Mouse (Mus musculus): ENCODE measurements around the gene Efna4. TPM values are rescaled to one million over a fixed set of nuclear protein-coding genes. Genes with fewer than 3 reads are reported as not detected.
A peak's percentile ranks its signal among the peaks of the same experiment; 100 is the strongest.

The Efna4 gene
- total RNA-seq (2021), result 1 to 10 TPM; 3.1 to 3.7 TPM

DNA sequence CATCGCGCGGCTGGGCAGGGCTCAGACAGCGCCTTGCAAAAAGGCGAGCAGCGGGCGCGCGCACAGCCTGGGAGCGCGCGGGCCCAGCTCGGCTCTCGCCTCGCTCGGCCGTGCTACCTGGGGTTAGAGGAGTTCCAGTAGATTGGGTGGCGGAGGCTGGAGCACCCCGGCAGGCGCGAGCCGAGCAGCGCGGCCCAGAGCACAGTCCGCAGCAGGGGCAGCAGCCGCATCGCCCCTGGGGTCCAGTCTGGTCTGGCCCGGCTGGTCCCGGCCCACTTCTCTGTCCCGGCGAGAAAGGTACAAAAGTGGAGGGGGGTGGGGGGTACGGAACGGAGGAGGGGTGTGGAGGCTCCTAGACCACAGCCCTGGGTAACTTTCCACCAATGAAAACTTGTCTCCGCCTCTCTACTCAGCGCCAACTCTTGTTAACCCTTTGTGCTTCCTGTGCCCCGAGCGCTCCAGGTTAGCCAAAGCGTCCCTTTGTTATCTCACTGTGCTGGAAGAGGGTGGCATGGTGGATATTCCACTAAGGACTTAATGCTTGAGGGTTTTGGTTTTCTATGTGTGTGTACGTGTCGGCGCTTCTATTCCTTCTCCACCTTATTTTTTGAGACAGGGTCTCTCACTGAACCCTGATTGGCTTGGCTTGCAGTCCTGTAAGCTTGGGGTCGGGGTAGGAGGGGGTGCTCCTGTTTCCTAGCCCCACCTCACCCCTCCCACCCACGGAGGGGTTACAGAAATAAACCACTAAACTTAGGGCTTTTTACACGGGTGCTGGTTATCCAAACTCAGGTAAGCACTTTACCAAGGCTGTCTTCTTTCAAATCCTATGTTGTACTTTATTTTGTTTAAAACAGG lies at the start of gene Efna4:
TSS of gene Efna4 (minus strand) at position 308 of the 858 bp plus-strand sequence.
- peak; percentile 61 for DNase-seq

DNA sequence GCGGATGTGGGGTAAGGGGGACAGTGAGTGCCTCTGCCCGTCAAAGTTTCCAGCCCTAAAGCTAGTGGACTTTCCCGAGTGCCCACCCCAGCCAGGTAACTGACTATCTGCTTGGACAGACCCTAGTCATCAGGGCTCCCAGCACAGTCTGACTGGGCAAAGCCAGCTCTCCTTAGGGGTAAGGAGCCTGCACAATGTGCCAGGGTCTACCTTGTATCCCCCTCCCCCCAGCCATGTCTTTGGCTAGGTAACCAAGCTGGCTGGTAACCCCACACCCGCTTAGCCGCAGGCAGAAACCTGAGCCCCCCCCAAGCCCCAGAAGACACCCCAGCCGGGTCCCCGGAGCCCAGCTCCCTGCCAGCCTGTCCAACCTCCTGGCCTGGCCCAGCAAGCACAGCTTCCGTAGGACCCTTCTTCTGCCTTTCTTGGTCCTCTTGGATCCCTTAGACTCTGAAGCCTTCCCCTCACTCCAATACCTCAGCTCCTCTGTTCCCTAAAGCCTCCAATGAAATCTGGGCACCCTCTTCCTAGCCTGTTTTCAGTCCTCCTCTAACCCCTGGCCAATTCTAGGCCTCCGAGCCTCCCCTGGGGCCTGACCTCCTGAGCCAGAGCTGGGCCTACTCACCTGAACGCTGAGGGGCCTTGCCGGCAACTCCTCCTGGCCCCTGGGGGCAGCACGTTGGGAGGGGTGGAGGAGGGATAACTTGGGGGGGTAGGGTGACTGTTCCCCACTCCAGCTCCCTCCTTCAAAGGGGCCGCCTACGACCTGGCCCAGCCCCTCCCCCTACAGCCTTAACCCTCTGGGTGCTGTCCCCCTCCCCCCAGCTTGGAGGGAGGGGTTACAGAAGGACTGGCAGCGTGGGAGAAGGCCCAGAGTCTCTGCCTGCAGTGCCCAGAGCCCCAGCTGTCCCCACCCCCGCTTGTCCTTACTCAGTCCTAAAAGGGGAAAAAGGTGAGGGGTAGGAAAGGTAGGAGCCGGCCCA lies 48.9 kb upstream of the Efna4 start:
- no peak for DNase-seq

- no peak for DNase-seq
Measured at GRCm38 (mm10) chr3:89385451-89385850, 47.6 kb upstream of the Efna4 start.

DNA sequence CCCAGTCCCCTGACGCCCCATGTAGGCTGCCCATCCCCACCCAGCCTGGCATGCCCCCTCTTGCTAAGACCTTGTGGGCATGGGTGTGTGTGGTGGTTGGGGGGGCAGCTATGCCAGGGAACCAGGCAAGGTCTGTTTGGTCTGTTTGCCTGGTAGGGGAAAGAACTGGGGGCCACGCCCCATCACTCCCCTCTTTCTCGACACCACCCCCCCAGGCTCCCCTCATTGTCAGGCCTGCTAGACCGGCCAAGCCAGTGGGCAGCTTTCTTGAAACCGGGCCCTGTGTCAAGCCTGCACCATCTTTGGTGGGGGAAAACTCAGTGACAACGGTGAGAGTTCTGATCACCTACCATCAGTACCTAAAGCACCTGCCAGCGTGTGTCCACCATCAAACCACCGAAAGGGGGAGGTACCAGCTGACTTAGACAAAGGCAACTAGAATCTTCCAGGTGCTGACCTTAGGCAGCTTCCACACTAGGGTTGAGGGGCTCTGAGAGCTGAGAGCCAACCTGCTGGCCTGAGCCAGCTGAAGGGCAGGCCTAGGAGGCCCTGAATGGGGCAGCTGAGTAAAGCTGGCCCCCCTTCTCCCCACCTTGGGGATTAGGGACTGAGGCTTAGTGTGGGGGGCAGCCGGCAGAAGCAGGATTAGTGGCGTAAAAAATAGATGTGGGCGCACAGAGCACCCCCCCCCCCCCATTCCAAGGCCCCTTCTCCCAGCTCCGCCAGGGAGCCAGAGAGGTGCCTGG lies 46.7 kb upstream of the Efna4 start:
- no peak for DNase-seq

GRCm38 (mm10) chr3:89383651-89384255 lies 45.9 kb upstream of the Efna4 start:
- DNase-seq, result no peak

GRCm38 (mm10) chr3:89382950-89383349 lies 45.1 kb upstream of the Efna4 start:
- DNase-seq, result no peak

DNA sequence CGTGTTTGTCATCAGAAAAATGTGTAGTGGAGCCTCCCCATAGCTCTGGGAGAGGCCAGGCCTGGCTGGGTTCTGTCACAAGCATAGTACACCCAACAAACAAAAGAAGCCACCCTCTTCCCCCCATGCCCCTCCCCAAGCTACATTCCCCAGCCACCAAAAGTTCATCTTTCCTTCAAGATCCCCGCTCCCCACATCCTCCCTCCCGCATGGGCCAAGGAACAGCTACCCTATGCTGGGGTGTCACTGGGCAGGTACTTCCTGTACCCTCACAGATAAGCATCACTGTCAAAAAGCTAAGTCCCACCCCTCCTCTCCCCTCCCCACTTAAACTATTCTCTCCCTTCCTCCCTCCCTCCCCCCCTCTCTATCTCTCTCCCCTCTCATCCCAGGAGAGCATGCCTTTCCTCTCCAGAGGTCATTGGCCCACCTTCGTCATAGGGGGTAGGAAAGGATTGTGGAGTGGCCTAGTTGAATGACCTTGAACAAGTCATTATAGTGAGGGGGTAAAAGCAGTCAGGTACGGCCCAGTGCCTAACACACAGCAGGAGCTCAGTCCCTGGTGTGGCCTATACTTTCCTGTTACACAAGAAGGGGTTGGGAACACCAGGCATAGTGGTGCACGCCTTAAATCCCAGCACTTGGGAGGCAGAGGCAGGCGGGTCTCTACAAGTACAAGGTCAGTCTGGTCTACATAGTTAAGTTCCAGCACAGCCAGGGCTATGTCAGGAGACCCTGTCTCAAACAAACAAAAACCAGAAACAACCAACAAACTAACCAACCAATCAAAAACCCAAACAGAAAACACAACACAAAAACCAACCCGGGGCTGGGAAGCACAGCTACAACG lies 44.4 kb upstream of the Efna4 start:
- no peak for DNase-seq

DNA sequence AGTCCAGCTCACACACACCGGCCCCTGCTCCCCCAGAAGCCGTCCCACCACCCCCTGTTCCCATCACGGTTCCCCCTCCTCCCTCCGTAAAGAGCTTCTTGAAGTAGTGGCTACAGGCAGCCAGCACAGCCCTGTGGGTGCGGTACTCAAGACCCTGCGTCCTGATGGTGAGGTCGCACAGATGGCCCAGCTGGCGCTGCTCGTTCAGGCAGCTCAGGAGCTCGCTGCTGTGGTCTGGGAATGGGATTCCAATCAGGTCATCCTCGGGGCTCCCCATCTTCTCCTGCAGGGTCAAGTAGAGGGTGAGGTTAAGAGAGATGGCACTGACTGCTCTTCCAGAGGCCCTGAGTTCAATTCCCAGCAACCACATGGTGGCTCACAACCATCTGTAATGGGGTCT lies 43.4 kb upstream of the Efna4 start:
- DNase-seq, result no peak

- no peak for DNase-seq
Measured at GRCm38 (mm10) chr3:89380711-89381110, 42.9 kb upstream of the Efna4 start.

DNA sequence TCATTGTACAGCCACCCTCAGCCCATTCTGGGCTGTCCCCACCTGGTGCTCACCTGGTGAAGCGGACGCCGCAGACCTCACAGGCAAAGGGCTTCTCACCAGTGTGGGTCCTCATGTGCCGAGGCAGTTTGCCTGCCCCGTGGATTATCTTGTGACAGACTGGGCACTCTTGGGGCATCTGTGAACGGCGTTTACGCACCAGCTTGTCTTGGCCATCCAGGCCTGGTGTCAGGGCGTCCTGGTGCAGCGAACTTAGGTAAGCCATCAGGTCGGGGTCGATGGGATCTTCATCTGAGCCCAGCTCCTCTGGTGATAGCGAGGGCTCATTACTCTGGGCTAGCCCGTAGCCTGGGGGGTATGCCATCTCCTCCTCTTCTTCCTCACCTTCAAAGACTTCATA lies 42.5 kb upstream of the Efna4 start:
- DNase-seq, result no peak

DNA sequence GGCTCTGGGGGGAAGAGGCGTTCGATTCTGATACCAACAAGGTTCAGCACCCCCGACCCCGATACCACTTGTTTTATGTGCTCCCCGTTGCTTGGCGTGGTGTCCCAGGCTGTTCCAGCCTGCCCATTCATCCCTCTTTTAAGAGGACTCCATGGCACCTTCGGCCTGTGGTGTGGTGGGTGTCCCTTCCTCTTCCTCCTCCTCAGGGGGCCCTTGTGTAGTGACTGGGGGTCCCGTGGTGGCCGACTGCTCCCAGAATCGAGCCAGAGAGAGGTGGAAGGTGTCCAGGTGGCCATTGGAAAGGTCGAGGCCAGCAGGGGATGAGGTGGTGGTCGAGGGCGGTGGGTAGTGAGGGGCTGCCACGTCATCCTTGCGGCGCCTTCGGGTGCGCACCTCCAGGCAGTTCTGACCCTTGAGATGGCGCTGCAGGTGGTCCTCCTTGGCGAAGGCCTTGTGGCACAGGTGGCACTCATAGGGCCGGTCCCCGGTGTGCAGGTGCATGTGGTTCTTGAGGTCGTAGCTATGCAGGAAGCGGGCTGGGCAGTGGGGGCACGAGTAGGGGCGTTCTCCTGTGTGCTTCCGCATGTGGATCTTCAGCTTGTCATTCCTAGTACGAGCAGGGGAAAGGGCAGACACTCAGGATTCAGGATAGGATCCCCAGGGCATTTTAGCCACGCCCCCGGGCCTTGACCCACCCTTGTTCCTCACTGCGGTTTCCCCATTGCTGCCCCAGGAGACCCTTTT lies 41.7 kb upstream of the Efna4 start:
- DNase-seq, result no peak

- peak; percentile 84 for DNase-seq
Measured at GRCm38 (mm10) chr3:89378394-89379067, 40.7 kb upstream of the Efna4 start.

DNA sequence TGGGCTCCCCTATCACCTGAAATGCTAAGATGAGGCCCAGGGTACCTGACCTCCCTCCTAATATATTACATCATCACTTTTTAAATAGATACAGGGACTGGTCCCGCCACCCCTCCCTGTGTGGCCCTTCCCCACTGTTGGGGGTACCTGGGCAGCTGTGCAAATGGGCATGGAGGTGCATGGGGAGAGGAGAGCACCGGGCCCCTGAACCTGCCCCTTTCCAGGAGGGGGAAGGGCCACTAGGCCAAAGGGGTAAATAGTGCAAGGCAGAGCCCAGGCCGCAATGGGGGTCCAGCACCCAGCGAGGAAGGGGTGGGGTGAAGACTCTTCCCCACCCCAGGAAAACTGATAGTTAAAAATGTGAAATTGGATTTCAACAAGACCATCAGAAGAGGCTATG lies 40.0 kb upstream of the Efna4 start:
- DNase-seq, result no peak

DNA sequence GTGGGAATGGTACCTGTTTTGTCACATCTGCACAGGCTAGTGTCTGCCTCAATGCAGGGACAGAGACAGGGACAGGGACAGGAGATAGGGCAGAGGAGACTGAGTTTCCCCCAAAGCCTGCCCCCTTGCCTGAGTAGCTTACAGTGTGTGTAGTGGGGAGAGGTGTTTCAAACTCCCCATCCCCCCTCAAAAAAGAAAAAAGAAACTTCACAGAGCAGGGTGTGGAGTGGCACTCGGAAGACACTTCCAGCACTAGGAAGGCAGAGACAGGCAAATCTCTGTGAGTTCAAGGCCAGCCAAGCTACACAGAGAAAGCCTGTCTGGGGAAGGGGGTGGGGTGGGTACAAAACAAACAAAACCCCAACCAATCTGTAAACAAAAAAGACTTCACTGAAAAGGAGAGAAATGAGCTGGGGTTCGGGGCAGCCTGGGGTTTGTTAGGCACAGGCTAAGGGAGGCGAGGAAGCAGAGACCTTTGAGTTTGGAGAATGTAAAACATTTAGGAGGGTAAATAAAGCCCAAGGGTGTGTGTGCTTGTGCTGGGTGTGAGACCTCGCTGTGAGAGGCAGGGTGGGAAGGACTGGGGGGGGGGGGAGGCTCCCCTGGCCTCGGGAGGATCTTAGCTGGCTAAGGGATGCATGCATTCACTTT lies 35.9 kb upstream of the Efna4 start:
- DNase-seq, result no peak

DNA sequence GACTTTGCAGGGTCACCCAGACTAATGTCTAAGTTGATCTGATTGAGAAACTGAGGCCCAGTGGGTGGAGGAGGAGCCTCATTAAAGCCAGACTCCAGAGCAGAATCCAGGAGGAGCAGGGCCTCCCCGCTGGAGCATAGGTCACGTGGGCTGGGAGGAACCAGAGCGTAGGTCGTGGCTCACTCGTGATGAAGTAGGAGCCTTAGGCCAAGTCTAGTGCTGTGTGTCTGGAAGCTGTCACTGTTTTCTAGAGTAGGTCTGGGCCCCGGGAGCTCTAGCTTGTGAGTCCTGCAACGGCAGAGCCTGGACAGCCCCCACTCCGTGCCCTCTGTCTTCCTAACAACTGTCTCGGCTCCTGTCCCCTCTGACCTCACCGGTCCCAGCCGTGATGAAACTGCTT lies 29.5 kb upstream of the Efna4 start:
- no peak for DNase-seq

DNA sequence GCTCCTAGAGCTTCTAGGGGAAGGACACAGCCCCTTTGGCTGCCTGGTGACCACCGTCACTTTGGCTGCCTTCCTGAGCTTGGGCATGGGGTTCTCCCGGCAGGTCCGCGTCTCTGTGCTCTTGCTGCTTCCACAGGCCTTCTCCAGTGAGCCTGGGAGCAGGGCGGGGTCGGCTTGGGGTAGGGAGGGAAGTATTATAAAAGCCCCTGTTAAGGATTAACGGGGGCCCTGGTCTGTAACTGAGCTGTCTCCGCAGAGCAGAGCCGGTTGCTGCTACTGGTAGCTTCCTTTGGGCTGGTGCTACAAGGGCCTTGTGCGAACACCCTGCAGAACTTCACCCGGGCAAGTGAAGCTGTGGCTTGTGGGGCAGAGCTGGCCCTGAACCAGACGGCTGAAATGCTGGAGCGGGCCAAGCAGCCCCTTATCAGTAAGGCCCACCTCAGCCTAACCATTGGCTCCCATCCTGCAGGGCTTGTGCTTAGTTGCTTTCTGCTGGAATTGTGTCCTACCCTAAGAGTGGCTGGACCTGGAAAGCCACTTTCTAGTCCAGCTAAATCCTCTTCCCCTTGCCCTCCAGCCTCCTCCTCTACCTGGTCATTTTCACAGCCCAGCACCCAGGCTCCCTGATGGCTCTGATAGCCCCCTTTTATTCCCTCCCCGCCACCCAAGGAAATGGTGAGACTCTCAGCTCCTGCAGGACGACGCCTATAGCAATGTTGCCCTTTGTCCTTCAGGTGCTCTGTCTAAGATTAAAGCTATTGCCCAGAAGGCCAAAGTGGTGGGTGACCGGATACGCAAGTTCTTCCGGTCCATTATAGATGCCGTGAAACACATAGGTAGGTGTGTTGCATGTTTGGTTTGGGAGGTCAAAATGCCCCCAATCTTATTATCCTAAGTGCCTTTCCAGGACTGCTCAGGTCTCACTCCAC lies 27.9 kb upstream of the Efna4 start:
- peak; percentile 55 for DNase-seq

DNA sequence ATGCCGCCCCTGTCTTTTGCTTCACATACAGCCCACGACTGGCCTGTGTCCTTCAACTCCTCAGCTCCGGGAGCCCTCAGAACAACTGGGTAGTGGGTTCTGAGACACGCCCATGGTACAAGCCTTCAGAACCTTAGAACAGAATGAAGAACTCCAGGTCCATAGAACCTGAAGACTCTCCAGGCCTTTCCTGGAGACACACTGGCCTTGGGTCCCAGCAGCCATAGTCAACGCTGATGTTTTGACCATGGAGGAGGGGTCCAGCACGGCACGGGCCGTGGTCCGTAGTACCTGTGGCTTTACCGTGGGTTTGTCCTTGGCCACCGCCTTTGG lies 27.3 kb upstream of the Efna4 start, which contains the start of gene Dcst1:
TSS of gene Dcst1 (minus strand) at position 101 of the 333 bp plus-strand sequence.
- no peak for DNase-seq

DNA sequence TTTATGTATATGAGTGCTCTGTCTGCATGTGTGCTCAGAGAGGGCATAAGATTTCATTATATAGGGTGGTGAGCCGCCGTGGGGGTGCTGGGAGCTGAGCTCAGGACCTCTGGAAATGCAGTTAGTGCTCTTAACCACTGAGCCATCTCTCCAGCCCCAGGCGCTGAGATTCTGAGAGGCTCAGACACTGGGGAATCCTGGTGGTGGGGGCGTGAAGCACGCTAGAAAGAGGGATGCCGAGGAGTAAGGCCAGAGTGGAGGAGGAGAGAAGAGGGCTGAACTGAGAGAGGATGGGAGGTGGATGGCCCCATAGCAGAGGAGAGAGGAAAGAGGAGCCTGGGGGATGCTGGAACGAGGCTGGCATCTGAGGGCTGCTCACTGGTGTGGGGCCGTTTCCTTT lies 26.8 kb upstream of the Efna4 start:
- no peak for DNase-seq
